Mouse (Mus musculus) testis, adult 2 months (tissue): Measurements from ENCODE around the gene Wfdc21.

Experiments
- CTCF ChIP-seq: fragments of 200-500 bp; IDR thresholded peaks from 2 replicates; pipeline ENCODE4 v1.5.1; 2012; ENCODE audit warnings: low read depth, mild to moderate bottlenecking, inconsistent platforms, low read length, moderate library complexity; ENCODE audit not compliant: control insufficient read depth, insufficient read depth, insufficient replicate concordance
- POLR2A ChIP-seq: fragments of 200-500 bp; IDR thresholded peaks from 2 replicates; pipeline ENCODE4 v1.6.1; 2012; ENCODE audit warnings: low read depth, mild to moderate bottlenecking, inconsistent platforms, low read length, moderate library complexity; ENCODE audit not compliant: control insufficient read depth

DNA sequence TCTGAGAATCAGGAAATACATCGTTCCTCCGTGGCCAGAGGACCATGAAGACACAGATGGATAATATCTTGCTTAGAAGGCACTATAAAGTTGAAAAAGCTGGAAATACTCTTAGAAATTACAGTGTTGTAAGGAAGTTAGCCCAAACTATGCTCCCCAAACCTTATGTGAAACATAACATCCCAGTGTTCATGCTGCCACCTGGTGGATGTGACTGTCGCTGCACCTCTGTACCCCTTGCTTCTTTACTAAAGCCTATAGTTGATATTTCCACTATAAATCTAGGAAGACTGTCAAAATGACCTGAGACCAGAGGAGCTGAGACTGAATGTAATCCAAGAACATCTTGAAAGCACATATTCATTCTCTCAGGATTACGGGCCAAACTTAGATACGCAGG is 7.5 kb upstream of the Wfdc21 start:
- peak; percentile 3; the same call in 1 of the 2 replicates for TF ChIP-seq CTCF
- no peak for TF ChIP-seq POLR2A
